Mouse (Mus musculus): ENCODE results near the gene Rnase1.
"Not testable (repeated sequence)": the region's sequence is repeated elsewhere in the genome, so short reads cannot be mapped to it uniquely, and the experiment has no call there.

The Rnase1 gene

DNA sequence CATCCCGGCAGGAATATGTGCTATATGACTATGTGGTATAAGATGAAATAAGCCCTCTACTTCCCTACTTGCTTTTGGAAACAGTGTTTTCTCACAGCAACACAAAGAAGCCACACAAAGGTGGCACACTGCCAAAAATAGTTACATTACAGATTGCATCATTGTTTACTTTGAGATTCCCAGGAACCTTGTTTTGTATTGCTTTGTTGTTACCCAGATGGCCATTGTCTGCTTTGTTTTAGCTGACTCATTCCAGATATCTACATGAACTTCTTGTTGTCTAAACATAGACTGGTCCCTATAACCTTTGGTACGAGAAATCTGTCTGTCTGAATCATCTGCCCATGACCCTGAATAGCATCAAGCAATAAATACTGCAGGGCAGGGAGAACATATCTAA lies 6.2 kb downstream of the Rnase1 start:
- no peak for DNase-seq (ENCODE audit: low read depth, low spot score)

DNA sequence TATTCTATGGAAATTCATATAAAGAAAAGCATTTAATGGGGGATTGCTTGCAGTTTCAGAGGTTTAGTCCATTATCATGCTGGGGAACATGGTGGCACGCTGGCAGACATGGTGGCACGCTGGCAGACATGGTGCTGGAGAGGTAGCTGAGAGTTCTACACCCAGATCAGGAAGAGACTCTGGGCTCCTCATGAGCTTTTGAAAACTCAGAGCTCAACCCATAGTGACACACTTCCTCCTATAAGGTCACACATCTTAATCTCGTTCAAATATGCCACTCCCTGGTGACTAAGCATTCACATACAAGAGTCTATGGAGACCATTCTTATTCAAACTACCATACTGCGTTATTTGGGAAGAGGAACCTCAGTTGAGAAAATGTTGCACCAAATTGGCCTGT lies 14.2 kb downstream of the Rnase1 start:
- DNase-seq (ENCODE audit: low read depth, low spot score), result no peak

DNA sequence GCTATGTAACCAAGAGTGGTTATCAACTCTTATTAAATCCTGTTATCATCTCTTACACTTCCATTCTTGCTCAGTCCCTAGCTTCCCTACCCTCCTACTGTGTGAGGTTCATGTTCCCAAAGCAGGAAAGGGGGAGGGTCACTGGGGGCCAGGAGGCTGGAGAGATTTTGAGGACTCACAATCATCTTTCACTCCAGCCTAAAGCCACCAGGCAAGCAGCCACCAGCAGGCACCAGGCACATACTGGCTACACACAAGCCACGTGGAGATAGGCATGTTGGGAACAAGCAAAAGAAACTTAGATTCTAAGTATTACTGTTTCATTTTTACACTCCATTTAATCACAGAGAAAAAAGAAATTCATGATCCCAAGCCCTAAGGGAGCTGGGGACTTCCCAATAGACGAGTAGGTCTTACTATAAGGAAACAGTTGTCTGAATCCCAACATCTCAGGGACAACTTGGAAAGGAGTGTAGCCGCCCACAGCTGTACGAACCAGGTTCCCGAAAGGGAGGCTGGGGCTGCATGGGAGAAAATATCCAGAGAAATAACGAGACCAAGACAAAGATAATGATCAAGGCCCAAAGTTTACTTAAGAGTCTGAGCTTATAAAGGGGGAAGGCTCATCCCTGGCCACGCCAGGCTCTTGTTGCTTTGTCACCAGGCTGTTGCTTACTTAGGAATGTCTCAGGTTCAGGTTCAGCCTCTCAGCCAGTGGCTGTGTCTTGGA lies 15.3 kb downstream of the Rnase1 start:
- DNase-seq (ENCODE audit: low read depth, low spot score), result no peak

DNA sequence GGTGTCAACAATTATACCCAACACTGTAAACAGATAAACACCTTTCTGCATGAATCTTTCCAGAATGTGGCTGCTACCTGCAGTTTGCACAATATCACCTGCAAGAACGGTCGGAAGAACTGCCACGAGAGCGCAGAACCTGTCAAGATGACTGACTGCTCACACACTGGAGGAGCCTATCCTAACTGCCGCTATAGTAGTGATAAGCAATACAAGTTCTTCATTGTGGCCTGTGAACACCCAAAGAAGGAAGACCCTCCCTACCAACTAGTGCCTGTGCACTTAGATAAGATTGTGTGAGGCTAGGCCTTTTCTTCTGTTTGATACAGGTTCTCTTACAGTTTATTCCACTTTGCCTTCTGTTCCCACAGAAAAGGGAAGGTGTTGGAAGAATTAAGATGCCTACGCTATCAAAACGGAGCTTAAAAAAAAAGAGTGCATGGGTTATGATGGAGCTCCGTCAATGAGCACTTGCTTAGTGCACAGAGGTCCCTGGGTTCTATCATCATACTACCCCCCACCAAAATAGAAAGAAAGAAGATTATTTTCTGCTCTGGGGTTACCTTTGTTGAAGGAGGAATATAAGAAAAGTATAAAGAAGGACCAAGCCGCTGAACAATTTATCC lies 16.2 kb downstream of the Rnase1 start:
- DNase-seq (ENCODE audit: low read depth, low spot score), result no peak

DNA sequence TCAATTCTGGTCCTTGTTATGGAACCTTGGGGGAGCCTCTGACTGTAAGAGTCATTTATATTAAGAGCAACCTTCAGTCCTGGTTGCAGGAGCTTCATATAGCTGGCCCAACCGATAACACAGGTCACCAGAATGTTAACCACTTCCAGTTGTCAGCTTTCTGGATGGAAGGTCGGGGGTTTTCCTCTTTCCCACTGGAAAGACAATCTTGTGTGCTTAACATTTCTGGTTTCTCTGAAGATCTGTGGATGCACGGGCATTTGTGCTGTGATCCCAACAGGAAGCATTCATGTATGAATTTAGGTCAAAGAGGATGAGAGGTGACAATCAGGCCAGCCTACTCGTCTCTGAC lies 17.0 kb downstream of the Rnase1 start:
- no peak for DNase-seq (ENCODE audit: low read depth, low spot score)

DNA sequence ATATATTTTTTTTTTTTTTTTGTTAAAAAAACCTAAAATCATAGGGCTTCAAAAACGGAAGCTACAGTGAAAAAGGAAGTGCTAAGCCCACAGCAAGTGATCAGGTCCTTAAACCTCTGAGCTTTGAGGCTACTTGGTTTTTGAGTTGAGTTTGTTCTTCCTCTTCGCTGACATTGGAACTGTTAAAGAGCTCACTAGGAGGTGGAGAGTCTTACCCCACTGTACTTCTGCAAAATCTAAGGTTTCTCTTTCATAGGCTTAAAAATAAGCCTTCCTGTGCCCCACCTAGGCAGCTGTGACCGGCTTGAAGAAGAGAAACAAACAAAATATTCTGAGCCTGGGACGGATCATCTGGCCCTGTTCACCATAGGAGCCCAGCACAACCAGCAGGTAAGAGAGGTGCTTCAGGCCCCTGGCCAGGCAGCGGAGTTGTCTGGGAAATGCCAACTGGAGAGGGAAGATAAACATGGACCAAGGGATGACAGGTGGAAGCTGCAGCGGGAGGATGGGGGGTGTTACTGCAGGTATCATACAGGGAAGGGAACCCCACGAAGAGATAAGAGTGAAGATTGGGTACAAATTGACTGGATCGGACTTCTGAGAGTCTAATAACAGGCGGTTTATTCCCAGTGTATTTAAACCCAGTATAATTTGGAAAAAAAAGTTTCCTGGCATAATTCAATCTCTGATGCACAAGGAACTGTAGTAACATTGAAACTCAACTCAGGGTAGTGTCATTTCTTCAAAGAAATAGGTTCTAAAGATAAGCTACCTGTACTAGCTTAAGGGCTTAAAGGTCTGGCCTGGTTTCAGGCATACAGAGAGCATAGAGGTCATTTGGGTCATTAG lies 17.6 kb downstream of the Rnase1 start:
- no peak for DNase-seq (ENCODE audit: low read depth, low spot score)

DNA sequence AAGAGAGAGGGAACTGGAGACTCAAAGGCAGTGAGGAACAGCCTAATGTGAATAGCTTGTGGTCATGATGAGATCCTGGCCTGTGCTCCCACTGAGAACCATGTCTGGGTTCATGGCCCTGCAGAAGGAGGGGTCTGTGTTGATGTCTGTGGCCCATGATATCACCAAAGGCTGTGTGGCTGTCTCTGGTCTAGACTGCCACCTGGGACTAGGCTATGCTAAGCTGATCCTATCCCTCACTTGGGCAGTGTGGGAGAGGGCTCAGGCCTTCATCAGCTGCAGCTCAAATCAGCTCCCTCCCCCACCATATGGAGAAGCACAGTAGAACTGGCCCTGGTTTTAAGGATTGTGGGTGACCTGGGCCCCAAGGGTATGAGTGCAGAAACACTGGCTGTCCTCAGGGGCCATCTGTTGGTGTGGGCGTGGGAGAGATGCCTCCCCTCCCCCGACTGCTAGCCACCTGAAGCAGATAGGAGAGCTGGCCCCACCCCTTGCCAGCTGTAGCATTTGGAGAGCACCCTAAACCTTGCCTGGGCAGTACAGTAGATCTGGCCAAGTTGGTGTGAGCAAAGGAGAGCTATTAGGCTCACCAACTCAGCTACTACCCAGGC lies 18.8 kb downstream of the Rnase1 start:
- DNase-seq (ENCODE audit: low read depth, low spot score), result no peak

DNA sequence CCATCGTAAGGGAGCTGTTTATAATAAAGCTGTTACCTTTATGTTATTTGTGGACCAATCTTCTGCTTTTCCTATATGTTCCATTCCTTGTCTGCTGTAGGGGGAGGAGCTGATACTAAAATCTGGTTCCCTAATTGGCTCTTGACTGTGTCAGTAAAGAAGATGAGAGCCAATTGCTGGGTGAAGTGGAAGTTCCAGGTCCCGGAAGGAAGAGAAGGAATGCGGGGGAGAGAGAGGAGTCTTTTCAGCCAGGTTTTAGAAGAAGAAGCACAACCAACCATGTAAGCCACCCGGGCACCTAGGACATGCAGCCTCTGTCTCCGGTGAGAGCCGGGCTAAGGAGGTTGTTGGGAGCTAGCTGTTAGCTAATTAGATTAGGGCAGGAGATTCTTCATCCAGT lies 20.9 kb downstream of the Rnase1 start:
- DNase-seq (ENCODE audit: low read depth, low spot score), result no peak

DNA sequence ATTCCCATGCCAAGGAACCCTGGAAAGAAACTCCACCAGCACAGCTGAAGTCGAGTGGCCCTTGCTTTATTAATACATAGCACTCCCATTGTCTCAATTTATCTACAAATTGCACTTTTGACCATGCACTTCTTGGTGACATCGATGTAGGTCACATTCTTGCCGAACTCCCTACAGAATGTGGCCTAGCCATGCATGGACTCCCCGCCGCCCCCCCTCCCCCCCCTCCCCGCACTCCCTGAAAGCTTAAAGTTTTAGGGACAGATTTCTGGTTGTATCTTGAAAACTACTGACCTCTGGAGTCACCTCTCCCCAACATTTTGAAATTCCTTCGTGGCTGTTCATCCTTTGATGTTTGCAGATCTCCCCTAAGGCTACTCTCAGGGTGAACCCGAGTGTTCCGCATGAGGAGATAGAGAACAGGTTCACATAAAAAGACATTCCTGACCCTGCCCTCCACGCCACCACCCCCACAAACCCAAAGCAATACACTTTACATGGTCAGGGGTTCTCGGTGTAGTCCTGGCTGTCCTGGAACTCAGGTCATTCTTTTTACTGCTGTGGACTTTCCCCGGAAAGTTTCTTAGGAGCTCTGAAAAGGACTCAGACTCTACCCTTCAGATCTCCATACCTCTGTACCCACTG lies 32.5 kb downstream of the Rnase1 start, which contains the start of gene Eddm3b:
Gene Eddm3b (plus strand): TSS at position 511 of the 645 bp plus-strand sequence.
- no peak for DNase-seq (ENCODE audit: low read depth, low spot score)

DNA sequence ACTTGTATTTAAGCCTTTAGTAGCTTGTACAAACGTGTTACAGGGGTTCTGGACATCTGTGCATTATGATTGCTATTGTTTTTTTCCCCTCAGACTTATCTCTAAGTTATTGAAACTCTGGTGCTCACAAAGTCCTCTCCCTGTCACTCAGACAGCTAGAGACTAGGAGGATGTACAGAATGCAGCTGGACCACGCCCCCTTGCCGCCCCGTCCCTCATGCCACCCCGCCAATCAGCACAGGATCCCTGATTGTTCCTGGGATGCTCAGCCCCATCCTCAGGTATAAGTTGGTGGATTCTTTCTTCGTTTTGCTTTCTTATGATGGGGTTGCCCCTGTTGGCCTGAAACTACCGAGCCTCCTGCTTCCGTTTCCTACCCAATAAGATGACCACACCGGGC lies 33.1 kb downstream of the Rnase1 start:
- no peak for DNase-seq (ENCODE audit: low read depth, low spot score)

DNA sequence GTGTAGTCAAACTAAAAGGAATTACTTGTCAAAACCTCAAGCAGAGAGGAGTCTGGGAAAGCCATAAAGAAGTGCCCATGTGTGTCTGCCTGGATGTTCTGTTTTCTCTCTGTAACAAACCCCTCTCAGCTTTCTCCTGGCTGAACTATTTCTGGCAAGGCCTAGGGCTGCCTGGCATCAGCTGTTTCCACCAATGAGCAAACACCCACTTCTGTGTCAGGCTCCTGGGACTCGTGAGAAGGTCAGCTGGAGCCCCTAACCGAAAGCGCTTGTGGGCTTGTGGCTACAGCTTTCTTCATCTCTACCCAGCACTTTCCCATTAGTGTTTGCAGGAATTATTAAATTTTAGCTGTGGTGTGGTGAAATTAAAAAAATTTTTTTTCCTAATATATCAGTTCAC lies 34.6 kb downstream of the Rnase1 start:
- DNase-seq (ENCODE audit: low read depth, low spot score), result no peak

DNA sequence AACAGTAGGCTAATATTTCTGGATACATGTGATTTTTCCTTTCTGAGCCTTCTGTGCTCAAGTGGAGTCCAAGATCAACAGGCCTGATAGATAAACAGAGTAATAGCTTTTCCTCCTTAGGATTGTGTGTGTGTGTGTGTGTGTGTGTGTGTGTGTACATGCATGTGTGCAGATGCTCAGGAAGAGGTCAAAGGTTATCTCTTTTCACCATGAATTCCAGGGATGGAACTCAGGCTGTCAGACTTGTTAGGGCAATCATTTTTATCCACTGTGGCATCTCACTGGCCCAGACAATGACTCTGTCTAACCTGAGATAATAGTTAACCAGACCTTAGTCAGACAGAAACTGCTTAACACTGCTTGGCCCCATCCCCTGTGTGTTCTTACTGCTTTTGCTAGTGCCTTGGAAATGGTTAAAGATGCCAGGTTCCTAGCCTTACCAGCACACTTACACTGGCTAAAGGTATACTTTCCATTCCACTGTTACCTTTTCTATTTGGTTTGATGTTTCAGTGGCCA lies 40.1 kb downstream of the Rnase1 start:
- no peak for DNase-seq (ENCODE audit: low read depth, low spot score)

DNA sequence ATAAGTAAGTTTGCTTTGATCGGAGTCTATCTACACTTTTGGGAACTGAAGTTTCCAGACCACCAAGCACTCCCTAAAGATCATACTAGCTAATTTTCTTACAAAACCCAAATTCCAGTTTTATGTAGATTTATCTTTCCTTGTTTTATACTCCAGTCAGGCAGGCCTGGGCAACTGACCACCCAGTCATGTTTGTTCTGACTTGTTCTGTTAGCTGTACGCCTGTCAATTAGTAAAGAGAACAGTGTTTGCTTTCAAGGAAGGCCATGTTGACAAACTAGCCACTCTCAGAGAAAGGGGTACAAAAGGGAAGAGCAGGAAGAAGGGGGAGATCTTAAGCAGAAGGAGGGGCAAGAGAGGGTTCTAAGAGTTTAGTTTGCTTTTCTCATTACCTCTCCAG lies 42.2 kb downstream of the Rnase1 start:
- no peak for DNase-seq (ENCODE audit: low read depth, low spot score)

DNA sequence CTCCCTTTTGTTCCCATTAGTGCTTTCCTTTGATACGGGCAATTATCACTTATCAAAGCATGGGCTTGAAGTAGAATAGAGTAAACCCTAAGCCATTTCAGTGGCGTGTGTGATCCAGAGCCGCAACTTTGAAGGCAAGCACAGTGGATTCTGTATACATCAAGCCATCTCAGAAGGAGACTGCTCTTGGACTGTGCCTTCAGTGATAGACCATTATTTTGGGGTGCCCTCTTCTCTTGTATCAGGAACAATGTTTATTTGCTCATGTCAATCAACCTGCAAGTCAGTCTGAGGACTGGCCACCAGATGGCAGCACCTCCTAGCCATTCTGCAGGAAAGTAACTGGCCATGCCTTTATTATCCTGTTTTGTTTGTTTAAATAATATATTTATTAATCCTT lies 43.4 kb downstream of the Rnase1 start:
- no peak for DNase-seq (ENCODE audit: low read depth, low spot score)

DNA sequence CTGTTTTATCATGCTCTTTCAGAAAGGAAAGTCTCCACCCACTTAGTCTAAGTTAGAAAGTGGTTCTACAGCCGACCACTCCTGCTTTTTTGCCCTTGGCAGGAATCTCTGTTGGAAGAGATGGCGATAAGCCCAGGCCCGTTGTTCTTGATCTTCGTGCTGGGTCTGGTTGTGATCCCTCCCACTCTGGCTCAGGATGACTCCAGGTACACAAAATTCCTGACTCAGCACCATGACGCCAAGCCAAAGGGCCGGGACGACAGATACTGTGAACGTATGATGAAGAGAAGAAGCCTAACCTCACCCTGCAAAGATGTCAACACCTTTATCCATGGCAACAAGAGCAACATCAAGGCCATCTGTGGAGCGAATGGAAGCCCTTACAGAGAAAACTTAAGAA lies 45.3 kb downstream of the Rnase1 start:
- DNase-seq (ENCODE audit: low read depth, low spot score), result no peak

DNA sequence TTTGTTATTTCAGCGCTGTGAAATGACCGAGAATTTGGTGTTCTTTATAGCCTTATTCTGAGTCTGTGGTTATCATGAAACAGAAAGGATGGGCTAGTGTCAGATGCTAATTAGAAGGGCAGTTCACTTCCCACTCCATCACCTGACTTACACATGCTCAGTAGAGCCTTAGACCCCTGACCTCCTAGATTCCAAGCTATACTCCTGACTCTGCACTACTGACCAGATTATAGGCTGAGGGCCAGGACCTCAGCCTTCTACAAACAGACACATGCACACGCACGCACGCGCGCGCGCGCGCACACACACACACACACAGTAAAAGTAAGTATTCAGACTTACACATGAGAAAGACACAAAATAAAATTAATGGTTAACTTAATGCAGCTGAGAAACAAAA lies 47.7 kb downstream of the Rnase1 start:
- no peak for DNase-seq (ENCODE audit: low read depth, low spot score)

DNA sequence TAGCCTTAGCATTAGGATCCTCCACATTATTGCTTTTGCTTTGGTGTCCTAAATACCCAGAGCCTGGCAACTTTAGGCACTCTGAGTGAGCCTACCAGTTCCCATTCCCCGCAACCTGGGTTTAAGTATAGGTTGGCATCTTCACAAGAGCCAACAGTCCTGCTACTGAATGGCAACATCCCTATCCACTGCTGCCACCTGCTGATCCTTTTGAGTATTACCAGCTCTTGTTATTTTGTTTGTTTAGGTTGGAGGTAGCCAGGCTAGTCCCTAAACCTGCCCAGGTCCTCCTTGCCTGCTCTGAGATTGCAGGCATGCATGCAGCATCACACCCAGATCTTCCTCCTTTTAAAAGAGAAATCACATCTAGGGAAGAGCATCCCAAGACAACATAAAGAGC lies 48.3 kb downstream of the Rnase1 start:
- not testable (repeated sequence) for DNase-seq (ENCODE audit: low read depth, low spot score)

DNA sequence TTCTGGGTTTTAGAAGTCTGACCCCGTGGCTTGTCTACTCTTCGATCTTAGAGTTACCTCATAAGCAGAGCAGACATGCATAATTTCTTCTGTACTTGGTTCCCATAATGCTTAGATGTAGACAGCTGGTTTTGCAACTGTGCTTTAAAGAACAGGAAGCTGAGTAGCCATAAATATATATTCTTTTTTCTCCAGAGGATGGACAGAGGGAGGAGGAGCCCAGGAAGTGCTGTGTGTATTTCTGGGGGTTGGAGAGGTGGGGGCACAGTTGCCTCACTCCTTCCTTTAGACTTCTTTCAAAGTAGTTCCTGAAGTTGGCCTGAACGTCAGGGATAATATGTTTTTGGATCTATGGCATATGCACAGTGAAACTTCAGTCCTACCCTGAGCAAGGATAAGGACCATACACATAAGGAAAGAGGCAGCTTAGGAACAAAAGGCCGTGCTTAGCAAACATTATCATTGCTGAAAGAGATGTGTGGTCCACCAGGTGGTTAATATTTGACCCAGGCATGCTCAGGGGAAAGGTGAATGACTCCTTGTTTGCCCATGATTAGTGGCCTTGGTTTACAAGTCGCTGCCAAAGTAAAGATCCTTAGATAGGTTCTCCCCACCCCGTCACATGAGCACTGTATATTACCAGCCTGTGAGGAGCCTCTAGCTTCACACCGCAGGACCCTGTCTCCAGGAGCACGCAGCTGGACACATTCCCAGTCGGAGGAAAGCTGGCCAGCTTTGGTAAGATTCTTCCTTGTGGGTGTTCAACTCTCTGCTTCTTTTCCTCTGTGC lies 50.7 kb downstream of the Rnase1 start:
- no peak for DNase-seq (ENCODE audit: low read depth, low spot score)
